Mouse (Mus musculus): ENCODE data around the gene Cacna2d1.

The Cacna2d1 gene

GRCm38 (mm10) chr5:16155375-16156284 is 221.1 kb downstream of the Cacna2d1 start:
- no peak for DNase-seq (ENCODE audit: low read depth, low spot score)

DNA sequence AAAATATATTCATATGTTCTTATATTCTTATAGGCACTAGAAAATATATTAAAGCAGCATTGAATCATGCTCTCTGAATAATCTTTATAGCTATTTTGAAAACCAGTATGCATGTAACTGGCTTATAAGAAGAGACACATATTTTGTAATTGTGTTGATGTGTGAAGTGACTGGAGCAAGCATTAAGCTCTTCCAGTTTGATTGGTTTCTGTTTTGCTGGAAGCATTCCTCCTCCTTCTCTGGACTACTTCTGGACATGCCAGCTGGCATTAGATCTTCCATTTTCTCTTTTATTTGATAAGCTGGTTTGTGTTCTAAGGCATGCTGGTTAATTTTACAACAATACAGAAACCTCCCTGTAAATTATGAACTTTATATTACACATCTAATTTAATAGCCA is 228.8 kb downstream of the Cacna2d1 start:
- DNase-seq (ENCODE audit: low read depth, low spot score) = no peak

- DNase-seq (ENCODE audit: low read depth, low spot score) = no peak
These were observed 231.8 kb downstream of the Cacna2d1 start for GRCm38 (mm10) chr5:16166117-16166867.

- no peak for DNase-seq (ENCODE audit: low read depth, low spot score)
These were observed 232.4 kb downstream of the Cacna2d1 start for GRCm38 (mm10) chr5:16166868-16167267.

DNA sequence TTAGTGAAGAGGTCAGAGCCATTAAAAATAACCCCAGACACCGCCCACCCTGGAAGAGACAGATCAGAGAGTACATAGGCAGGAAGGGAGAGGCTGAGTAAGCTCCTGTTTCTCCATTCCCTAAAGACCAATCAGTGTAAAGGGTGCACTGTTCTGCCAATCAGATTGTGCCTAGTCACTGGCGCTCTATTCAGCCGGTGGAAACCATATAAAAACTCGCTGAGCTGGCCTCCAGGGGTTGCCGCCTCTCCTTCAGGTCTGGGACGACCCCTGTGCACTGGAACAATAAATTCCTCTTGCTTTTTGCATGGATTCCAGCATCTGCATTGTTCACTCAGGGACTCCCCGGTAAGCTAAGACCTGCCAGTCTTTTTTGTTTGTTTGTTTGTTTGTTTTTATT is 246.6 kb downstream of the Cacna2d1 start:
- no peak for DNase-seq (ENCODE audit: low read depth, low spot score)

DNA sequence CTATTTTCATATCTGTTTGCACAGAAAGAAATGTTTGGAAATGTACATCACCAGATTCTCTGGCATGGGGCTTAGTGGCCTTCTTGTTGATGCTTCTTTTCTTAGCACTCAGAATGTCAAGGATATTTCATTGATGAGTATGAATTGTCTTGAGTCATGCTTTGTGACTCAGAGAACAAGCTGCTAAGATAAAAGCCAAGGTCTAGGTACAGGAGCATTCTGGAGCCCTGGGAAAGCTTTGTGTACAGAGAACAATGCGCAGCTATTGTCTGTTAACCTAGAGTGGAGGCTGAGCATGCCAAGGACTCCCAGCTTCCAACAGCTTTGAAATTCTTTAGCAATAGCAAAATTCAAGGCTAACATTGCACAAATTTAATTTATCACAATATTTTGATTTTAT is 249.6 kb downstream of the Cacna2d1 start:
- no peak for DNase-seq (ENCODE audit: low read depth, low spot score)

- no peak for DNase-seq (ENCODE audit: low read depth, low spot score)
These were observed 253.4 kb downstream of the Cacna2d1 start for GRCm38 (mm10) chr5:16187931-16188330.

DNA sequence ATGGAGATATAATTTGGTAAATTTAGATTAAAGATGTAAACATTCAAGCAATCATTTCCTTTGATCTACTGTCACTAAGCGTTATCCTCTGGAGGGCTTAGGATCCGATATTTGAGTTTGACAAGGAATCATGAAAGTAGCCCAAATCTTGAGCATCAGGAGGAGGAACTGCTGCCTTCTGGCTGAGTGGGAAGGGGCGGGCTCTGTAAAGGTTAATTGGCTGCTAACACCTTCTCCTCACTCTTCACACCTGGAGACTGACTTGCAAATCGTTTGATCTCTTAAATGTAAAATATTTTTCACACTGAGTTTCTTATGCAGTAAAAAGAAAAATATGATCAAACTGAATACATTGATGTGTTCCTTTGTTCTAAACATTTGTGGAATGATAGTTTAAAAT is 255.4 kb downstream of the Cacna2d1 start:
- no peak for DNase-seq (ENCODE audit: low read depth, low spot score)

DNA sequence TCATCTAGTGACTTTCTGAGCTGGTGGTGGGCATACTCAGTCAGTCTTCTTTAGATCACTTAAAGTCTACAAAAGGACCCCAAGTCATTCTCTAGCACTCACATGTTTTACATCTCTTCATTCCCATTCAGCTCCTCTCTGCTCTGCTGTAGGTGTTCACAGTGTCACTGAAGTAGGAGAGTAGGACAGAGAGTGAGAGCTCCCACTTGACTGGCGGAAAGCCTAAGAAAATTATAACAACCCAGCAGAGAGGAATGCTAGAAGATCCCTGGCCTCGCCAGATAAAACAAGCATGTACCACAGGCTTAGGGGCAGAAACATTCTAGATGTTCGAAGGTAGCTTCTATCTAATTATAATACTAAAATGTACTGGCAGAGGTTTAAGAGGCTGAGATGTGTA is 256.7 kb downstream of the Cacna2d1 start:
- DNase-seq (ENCODE audit: low read depth, low spot score) = no peak

GRCm38 (mm10) chr5:16199816-16200215 is 265.3 kb downstream of the Cacna2d1 start:
- no peak for DNase-seq (ENCODE audit: low read depth, low spot score)

GRCm38 (mm10) chr5:16221960-16222359 is 287.5 kb downstream of the Cacna2d1 start:
- DNase-seq (ENCODE audit: low read depth, low spot score) = no peak

DNA sequence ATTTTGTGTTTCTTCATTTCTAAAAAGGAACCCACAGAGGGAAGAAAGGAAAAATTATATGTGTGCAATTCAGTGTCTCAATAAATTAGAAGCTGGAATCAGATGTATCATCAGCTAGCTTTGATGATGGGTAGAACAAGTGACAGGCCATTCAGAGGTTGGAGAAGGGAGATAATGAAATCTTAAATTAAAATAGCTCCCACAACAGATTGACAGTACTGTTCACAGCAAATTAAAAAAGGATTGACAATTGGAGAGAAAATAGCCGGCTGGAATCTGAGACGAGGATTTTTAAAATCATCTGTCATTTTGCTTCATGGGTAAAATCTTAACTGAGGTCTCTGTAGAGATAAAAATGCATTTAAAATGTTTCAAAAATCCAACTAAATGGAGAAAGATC is 290.9 kb downstream of the Cacna2d1 start:
- no peak for DNase-seq (ENCODE audit: low read depth, low spot score)

DNA sequence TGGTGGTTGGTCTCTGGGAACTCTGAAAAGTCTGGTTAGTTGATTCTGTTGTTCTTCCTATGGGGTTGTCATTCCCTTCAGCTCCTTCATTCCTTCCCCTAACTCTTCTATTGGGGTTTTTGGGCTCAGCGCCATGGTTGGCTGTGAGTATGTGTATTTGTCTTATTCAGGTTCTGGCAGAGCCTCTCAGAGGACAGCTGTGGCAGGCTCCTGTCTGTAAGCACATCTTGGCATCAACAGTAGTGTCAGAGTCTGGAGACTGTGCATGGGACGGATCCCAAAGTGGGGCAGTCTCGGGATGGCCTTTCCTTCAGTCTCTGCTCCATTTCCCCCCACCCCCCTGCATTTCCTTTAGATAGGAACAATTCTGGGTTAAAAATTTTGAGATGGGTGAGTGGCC is 294.9 kb downstream of the Cacna2d1 start:
- no peak for DNase-seq (ENCODE audit: low read depth, low spot score)

DNA sequence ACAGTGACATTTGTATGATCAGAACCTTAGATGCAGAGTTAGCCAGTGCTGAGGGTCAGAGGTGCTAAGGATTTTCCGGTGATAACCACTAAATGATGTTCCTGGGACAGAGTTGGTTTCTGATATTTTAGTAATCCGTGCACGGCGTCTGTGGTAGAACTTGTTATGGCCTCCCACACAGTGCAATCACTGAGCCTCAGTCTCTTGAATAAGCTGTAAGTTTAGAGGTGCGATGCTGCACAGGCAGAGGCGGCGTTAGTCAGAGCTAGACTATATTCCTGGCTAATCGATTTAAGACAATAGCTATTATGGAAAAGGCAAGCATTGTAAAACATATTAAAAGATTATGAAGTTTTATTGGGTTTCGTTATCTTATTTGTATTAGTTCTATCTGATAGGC is 297.0 kb downstream of the Cacna2d1 start:
- DNase-seq (ENCODE audit: low read depth, low spot score) = no peak

DNA sequence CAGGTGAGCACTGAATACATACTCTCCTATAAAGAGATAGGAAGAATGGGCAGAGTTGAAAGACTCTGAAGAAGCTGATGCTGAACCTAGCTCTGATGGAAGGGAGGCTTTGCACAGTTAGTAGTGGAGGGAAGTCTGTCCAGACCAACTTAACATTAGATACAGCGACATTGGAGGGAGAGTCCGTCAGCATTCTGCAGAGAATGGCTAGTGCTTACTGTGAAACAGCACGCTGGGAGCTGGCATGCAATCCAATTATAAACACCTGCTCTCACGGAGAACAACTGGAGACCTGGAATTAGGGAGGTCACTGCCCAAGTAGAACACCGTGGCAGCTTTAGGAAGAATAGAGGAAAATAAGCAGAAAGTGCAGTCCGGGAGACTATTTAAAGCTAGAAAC is 300.4 kb downstream of the Cacna2d1 start:
- no peak for DNase-seq (ENCODE audit: low read depth, low spot score)

DNA sequence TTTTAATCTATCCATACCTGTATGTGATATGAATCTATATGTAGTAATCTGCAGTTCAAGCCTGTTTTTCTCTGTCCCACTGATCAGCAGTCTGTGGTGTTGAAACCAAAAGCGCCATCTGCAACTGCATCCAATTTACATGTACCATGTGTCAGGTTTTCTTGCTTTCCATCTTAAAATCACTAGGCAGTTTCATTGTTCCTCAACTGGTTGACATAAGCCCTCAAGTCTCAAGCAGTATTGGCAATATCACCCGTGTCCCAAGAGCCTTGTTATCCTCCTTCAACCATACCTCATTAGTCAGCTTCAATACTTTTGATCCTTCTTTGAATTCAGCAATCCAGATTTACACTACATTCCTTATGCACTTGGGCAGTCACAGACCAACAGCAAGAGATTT is 301.4 kb downstream of the Cacna2d1 start:
- DNase-seq (ENCODE audit: low read depth, low spot score) = no peak

GRCm38 (mm10) chr5:16236608-16237007 is 302.1 kb downstream of the Cacna2d1 start:
- DNase-seq (ENCODE audit: low read depth, low spot score) = no peak

- no peak for DNase-seq (ENCODE audit: low read depth, low spot score)
These were observed 303.5 kb downstream of the Cacna2d1 start for GRCm38 (mm10) chr5:16237972-16238371.

- no peak for DNase-seq (ENCODE audit: low read depth, low spot score)
These were observed 305.8 kb downstream of the Cacna2d1 start for GRCm38 (mm10) chr5:16240255-16240654.

- DNase-seq (ENCODE audit: low read depth, low spot score) = no peak
These were observed 309.1 kb downstream of the Cacna2d1 start for GRCm38 (mm10) chr5:16243599-16243998.

GRCm38 (mm10) chr5:16252738-16253513 is 318.4 kb downstream of the Cacna2d1 start:
- no peak for DNase-seq (ENCODE audit: low read depth, low spot score)

GRCm38 (mm10) chr5:16253768-16254167 is 319.3 kb downstream of the Cacna2d1 start:
- DNase-seq (ENCODE audit: low read depth, low spot score) = no peak
